ENCODE assay signal across 12 mouse cellular contexts in the genomic region with DNA sequence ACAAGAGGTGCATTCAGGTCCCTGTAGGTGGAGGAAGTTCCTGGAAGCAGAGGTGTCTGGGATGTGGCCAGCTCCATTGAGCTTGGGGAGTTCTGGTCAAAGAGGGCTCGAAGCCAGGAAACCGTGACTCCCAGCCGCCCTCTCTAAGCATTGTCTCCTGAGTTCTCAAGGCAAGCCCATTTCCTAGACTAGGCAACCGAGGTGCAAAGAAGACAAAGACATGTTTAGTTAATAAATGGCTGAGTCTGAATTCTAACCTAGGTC. TPM values are rescaled to one million over a fixed set of nuclear protein-coding genes. Genes with fewer than 3 reads are reported as not detected.
"Had no signal": no experiment of that assay in that cellular context is flagged by ENCODE, and none has a peak within 500 bp of the region (broad histone marks: within the 10 kb centered on the region; RNA-seq: fewer than 3 reads in every experiment).

No protein-coding gene starts in this region.

- H3K4me2 ChIP-seq: kidney, embryonic 15.5 days; liver, embryonic 11.5 days; liver, embryonic 15.5 days had no signal

- H3K27ac ChIP-seq: kidney, embryonic 15.5 days; left cerebral cortex, adult 2 months; liver, embryonic 15.5 days; midbrain, embryonic 10.5 days had no signal

- H3K36me3 ChIP-seq: kidney, embryonic 15.5 days; liver, embryonic 15.5 days; midbrain, embryonic 10.5 days had no signal

- DNase-seq: kidney, postnatal 14 days; lung, adult 2 months; lung, postnatal 36 days; midbrain, embryonic 14.5 days had no signal

- H3K9me3 ChIP-seq: kidney, embryonic 15.5 days; liver, embryonic 15.5 days; midbrain, embryonic 10.5 days had no signal

- H3K9ac ChIP-seq: kidney, embryonic 15.5 days; liver, embryonic 15.5 days had no signal

- H3K4me3 ChIP-seq: kidney, embryonic 15.5 days; left cerebral cortex, adult 2 months; liver, embryonic 15.5 days; midbrain, embryonic 10.5 days had no signal

- H3K27me3 ChIP-seq: kidney, embryonic 15.5 days had no signal

- ATAC-seq: lung, postnatal 0 days had no signal

RNA-seq across cellular contexts. Expression of a gene that starts 34.0 kb away (rescaled TPM):
- total RNA-seq: megakaryocyte, adult 5-6 weeks; monocyte, adult 5-6 weeks had no signal
